Mouse (Mus musculus) G1E (cell line): ENCODE data around the gene Isyna1. TPM values are rescaled to one million over a fixed set of nuclear protein-coding genes. Genes with fewer than 3 reads are reported as not detected.
A peak's percentile ranks its signal among the peaks of the same experiment; 100 is the strongest.

ENCODE experiments used
- ATAC-seq: 2 replicates; pipeline ENCODE4 v1.8.0; 2016; ENCODE audit warnings: mild to moderate bottlenecking; ENCODE audit not compliant: insufficient number of reproducible peaks, poor library complexity, low FRiP score, severe bottlenecking; ENCODE audit errors: extremely low read depth
- DNase-seq: peaks from one replicate; pipeline ENCODE4 v3.0.0; 2012; ENCODE audit warnings: low spot score
- H3K27me3 ChIP-seq: 2 replicates; pipeline ENCODE4 v1.6.1; 2012; ENCODE audit warnings: mild to moderate bottlenecking, low read length, inconsistent platforms; ENCODE audit not compliant: insufficient read depth
- H3K36me3 ChIP-seq: replicated peaks from 2 replicates; pipeline ENCODE3; 2012; ENCODE audit warnings: mild to moderate bottlenecking, inconsistent platforms
- H3K4me1 ChIP-seq: 2 replicates; pipeline ENCODE4 v1.6.1; 2012; ENCODE audit warnings: low read depth, low read length, inconsistent platforms, mixed read lengths; ENCODE audit not compliant: insufficient read depth
- H3K4me3 ChIP-seq: 2 replicates; pipeline ENCODE4 v1.5.1; 2012; ENCODE audit warnings: low read depth, mild to moderate bottlenecking, inconsistent platforms, low read length, moderate library complexity, mixed read lengths
- H3K9me3 ChIP-seq: replicated peaks from 2 replicates; pipeline ENCODE4 v1.6.1; 2012; ENCODE audit warnings: inconsistent platforms
- CTCF ChIP-seq: IDR thresholded peaks from 2 replicates; pipeline ENCODE4 v1.5.1; 2012; ENCODE audit warnings: low read depth, low read length, inconsistent platforms, mixed read lengths
- GATA1 ChIP-seq: IDR thresholded peaks from 2 replicates; pipeline ENCODE4 v1.6.1; 2012; ENCODE audit warnings: borderline replicate concordance, low read length, inconsistent platforms, mixed read lengths
- GATA2 ChIP-seq: IDR thresholded peaks from 2 replicates; pipeline ENCODE4 v1.6.1; 2012; ENCODE audit warnings: low read depth, low read length, inconsistent platforms, borderline replicate concordance
- POLR2AphosphoS5 ChIP-seq: IDR thresholded peaks from 2 replicates; pipeline ENCODE4 v1.6.1; 2012; ENCODE audit warnings: low read depth, low read length, inconsistent platforms; ENCODE audit not compliant: insufficient replicate concordance
- TAL1 ChIP-seq: conservative IDR thresholded peaks from 2 replicates; pipeline ENCODE4 v1.6.1; 2012; ENCODE audit warnings: low read depth, low read length, inconsistent platforms, mixed read lengths
- polyA plus RNA-seq: library from polyadenylated mRNA; stranded (reverse); fragments of >175 nt; gene quantifications from 2 replicates; pipeline ENCODE4 v1.2.3, GENCODE M21; 2012
- total RNA-seq, 2 experiments: library from RNA; stranded (forward) in 1 of 2; stranded (reverse) in 1 of 2; fragments of 200-1000 nt in 1 of 2; fragments of >200 nt in 1 of 2; fragmentation: Nextera tagmentation in 1 of 2; gene quantifications; 2 replicates each; pipeline ENCODE4 v1.2.3; 2014 to 2017

Isyna1 gene
- total and polyA plus RNA-seq, 3 experiments: 22.9 to 141 (median 35.8) TPM

GRCm38 (mm10) chr8:70600473-70601270 lies 6.5 kb downstream of the Isyna1 start:
- H3K9me3 ChIP-seq: peaks cover 29% of the 10 kb centered on the region
- no peak overlapping the region; the same call in 1 of the 2 replicates for H3K4me3 ChIP-seq
- ATAC-seq (no peak), DNase-seq (no peak)
- peaks cover 6% of the 10 kb centered on the region; the same call in 1 of the 2 replicates for H3K27me3 ChIP-seq
- H3K4me1 ChIP-seq: peaks cover 28% of the 10 kb centered on the region
- peaks cover 97% of the 10 kb centered on the region for H3K36me3 ChIP-seq
- TF ChIP-seq GATA1 (no peak), TAL1 (no peak), POLR2AphosphoS5 (no peak), CTCF (no peak), GATA2 (no peak)

- Histone ChIP-seq H3K4me1 (peaks cover 31% of the 10 kb centered on the region), H3K27me3 (peaks cover 6% of the 10 kb centered on the region; the same call in 1 of the 2 replicates), H3K4me3 (peak overlapping the region; percentile 36; the same call in 1 of the 2 replicates), H3K36me3 (peaks cover 97% of the 10 kb centered on the region), H3K9me3 (peaks cover 24% of the 10 kb centered on the region)
- TF ChIP-seq POLR2AphosphoS5 (no peak), TAL1 (no peak), GATA1 (no peak), GATA2 (no peak), CTCF (no peak)
- peak; percentile 75 for DNase-seq
- ATAC-seq: no peak
These were observed 7.1 kb downstream of the Isyna1 start for GRCm38 (mm10) chr8:70601271-70601649.

- DNase-seq: no peak
- Histone ChIP-seq H3K36me3 (peaks cover 96% of the 10 kb centered on the region), H3K4me3 (no peak overlapping the region), H3K27me3 (peaks cover 9% of the 10 kb centered on the region; the same call in 1 of the 2 replicates), H3K4me1 (peaks cover 39% of the 10 kb centered on the region), H3K9me3 (peaks cover 19% of the 10 kb centered on the region)
- TF ChIP-seq TAL1: no peak
- TF ChIP-seq CTCF: no peak
- TF ChIP-seq GATA2: no peak
- no peak for TF ChIP-seq GATA1
- TF ChIP-seq POLR2AphosphoS5: no peak
- no peak for ATAC-seq
These were observed 8.1 kb downstream of the Isyna1 start for GRCm38 (mm10) chr8:70602139-70602811.

- Histone ChIP-seq H3K36me3 (peaks cover 73% of the 10 kb centered on the region), H3K4me3 (no peak overlapping the region), H3K9me3 (peaks cover 6% of the 10 kb centered on the region), H3K27me3 (peaks cover 29% of the 10 kb centered on the region; the same call in 1 of the 2 replicates), H3K4me1 (peaks cover 60% of the 10 kb centered on the region)
- no peak for DNase-seq
- TF ChIP-seq POLR2AphosphoS5 (no peak), CTCF (no peak), TAL1 (no peak), GATA2 (no peak)
- no peak for ATAC-seq
These were observed 10.4 kb downstream of the Isyna1 start for GRCm38 (mm10) chr8:70604558-70604957.

GRCm38 (mm10) chr8:70605871-70606779 lies 12.0 kb downstream of the Isyna1 start:
- Histone ChIP-seq H3K4me1 (peaks cover 66% of the 10 kb centered on the region), H3K36me3 (peaks cover 57% of the 10 kb centered on the region), H3K27me3 (peaks cover 29% of the 10 kb centered on the region; the same call in 1 of the 2 replicates), H3K9me3 (peaks cover 6% of the 10 kb centered on the region), H3K4me3 (no peak overlapping the region)
- ATAC-seq (no peak), DNase-seq (no peak)
- TF ChIP-seq POLR2AphosphoS5: no peak
- TF ChIP-seq TAL1: no peak
- no peak for TF ChIP-seq GATA1
- TF ChIP-seq CTCF: no peak
- no peak for TF ChIP-seq GATA2
